Mouse (Mus musculus): ENCODE results near the gene Pfkfb2. TPM values are rescaled to one million over a fixed set of nuclear protein-coding genes. Genes with fewer than 3 reads are reported as not detected.
"Not testable (repeated sequence)": the region's sequence is repeated elsewhere in the genome, so short reads cannot be mapped to it uniquely, and the experiment has no call there.

Pfkfb2 gene
- polyA plus RNA-seq, 1 experiment from 2014 or later, result 20.1 TPM

DNA sequence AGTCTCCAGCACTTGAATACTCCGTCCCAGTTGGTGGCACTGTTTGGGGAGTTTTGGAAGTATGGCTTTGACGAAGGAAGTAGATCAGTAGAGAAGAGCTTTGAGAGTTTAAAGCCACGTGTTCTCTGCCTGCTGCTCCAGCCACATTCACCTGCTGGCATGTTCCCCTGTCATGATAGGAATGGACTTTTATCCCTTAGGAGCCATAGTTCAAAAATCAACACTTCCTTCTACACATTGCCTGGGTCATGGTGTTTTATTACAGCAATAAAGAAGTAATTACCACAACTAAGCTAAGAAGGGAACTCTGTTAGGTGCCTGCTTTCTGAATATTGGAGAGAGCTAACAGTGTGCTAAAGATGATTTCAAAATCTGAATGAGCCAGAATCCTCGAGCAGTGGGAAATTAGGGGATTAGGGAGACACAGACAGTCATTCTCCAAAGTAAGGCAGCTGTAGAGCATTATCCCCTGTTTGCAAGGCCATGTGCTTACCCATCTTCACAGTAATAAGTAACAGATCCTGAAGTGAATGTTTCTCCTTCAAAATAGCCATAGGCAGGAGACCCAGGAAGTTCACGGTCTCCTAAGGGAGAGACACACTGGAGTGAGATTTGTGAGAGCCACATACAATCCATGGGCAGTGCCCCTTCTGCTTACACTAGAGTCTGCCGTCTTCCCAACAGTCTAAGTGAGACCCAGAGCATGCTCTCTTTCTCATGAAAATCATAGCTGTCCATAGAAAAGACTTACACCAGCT lies 47.2 kb downstream of the Pfkfb2 start:
- Histone ChIP-seq H3K4me3 (replicated peaks; ENCODE audit: low read length) (no peak overlapping the region), H3K36me3 (replicated peaks; ENCODE audit: control insufficient read depth, insufficient read depth) (no peaks in the 10 kb centered on the region), H3K4me1 (replicated peaks; ENCODE audit: control insufficient read depth, insufficient read depth, low read length) (no peaks in the 10 kb centered on the region), H3K27me3 (ENCODE audit: control insufficient read depth, insufficient read depth, low read length) (no peaks in the 10 kb centered on the region), H3K9ac (no peak overlapping the region), H3K27ac (no peak overlapping the region), H3K4me2 (replicated peaks) (no peak overlapping the region), H3K9me3 (ENCODE audit: control insufficient read depth, low read length) (no peaks in the 10 kb centered on the region)
- DNase-seq (ENCODE audit: low spot score), result no peak
- no peak for ATAC-seq (ENCODE audit: low FRiP score)
- 81% methylated on average over 6 of the region's 6 CpGs for WGBS

DNA sequence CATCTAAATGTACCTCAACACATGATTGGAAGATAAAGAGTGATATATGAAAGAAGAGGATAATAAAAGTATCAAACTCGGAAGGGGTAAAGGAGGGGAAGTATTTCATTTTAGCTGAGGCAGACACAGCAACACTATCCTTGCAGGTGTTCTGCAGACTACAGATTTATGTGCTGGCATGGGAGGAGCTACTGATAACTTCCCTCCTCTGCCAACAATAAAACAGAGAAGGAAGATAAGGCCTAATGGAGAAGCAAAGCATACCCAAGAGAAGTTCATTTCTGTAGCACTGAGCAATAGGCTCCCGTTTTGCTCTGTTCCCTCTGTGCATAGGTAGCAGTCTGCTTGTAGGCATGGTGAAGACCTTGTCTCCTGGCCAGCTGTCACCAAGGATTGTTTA lies 48.0 kb downstream of the Pfkfb2 start:
- H3K4me2 ChIP-seq (replicated peaks), result no peak overlapping the region
- ATAC-seq (ENCODE audit: low FRiP score) (no peak), DNase-seq (ENCODE audit: low spot score) (no peak)
- no peak overlapping the region for H3K4me3 ChIP-seq (replicated peaks; ENCODE audit: low read length)
- no peaks in the 10 kb centered on the region for H3K9me3 ChIP-seq (ENCODE audit: control insufficient read depth, low read length)
- no peak overlapping the region for H3K27ac ChIP-seq
- H3K36me3 ChIP-seq (replicated peaks; ENCODE audit: control insufficient read depth, insufficient read depth), result no peaks in the 10 kb centered on the region
- H3K9ac ChIP-seq, result no peak overlapping the region
- H3K4me1 ChIP-seq (replicated peaks; ENCODE audit: control insufficient read depth, insufficient read depth, low read length), result no peaks in the 10 kb centered on the region
- 81% methylated on average over 2 of the region's 2 CpGs for WGBS
- no peaks in the 10 kb centered on the region for H3K27me3 ChIP-seq (ENCODE audit: control insufficient read depth, insufficient read depth, low read length)

DNA sequence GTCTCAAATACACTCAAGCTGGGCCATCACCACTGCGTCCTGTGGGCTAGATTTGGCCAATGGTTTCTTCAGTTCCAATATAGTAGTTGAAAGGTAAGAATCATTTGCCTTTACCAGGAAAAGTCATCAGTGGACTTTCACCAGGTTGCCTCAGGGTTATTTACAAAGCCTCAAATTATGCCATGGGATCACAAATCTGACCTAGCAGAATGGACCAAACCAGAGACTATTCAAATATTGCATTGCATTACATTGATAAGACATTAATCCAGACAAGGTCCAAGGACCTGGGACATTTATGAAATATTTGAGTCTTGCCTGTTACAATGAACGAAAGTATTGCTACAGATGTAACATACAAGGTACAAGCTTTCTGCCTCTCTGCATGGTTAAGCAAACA lies 50.5 kb downstream of the Pfkfb2 start:
- Histone ChIP-seq H3K36me3 (replicated peaks; ENCODE audit: control insufficient read depth, insufficient read depth) (no peaks in the 10 kb centered on the region), H3K4me1 (replicated peaks; ENCODE audit: control insufficient read depth, insufficient read depth, low read length) (no peaks in the 10 kb centered on the region), H3K9ac (no peak overlapping the region), H3K4me3 (replicated peaks; ENCODE audit: low read length) (no peak overlapping the region), H3K27me3 (ENCODE audit: control insufficient read depth, insufficient read depth, low read length) (no peaks in the 10 kb centered on the region), H3K27ac (no peak overlapping the region), H3K9me3 (ENCODE audit: control insufficient read depth, low read length) (no peaks in the 10 kb centered on the region), H3K4me2 (replicated peaks) (no peak overlapping the region)
- no peak for ATAC-seq (ENCODE audit: low FRiP score)
- 90% methylated on average over 2 of the region's 2 CpGs for WGBS
- no peak for DNase-seq (ENCODE audit: low spot score)

DNA sequence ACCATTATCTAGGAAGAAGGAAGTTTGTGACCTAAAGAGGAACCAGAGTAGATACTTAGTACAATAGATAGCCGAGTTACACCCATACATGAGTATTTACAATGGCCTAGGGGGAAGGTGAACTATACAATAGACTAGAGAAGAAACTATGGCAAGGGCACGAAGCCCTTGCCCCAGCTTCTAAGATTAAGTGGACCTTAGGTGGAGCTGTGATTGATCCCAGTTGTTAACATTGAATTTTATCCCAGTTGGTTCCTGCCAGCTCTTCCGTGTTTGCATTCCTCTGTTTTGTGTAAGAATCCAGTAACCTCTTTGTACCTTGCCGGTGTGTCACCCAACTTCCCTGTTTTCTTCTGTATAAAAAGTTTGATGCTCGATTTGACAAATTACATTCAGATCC lies 65.5 kb downstream of the Pfkfb2 start:
- H3K4me2 ChIP-seq (replicated peaks); ATAC-seq (ENCODE audit: low FRiP score); H3K4me1 ChIP-seq (replicated peaks; ENCODE audit: control insufficient read depth, insufficient read depth, low read length); H3K27ac ChIP-seq; H3K36me3 ChIP-seq (replicated peaks; ENCODE audit: control insufficient read depth, insufficient read depth); DNase-seq (ENCODE audit: low spot score); H3K27me3 ChIP-seq (ENCODE audit: control insufficient read depth, insufficient read depth, low read length); H3K9ac ChIP-seq; H3K4me3 ChIP-seq (replicated peaks; ENCODE audit: low read length); H3K9me3 ChIP-seq (ENCODE audit: control insufficient read depth, low read length): not testable (repeated sequence)
- 89% methylated on average over 5 of the region's 5 CpGs for WGBS

DNA sequence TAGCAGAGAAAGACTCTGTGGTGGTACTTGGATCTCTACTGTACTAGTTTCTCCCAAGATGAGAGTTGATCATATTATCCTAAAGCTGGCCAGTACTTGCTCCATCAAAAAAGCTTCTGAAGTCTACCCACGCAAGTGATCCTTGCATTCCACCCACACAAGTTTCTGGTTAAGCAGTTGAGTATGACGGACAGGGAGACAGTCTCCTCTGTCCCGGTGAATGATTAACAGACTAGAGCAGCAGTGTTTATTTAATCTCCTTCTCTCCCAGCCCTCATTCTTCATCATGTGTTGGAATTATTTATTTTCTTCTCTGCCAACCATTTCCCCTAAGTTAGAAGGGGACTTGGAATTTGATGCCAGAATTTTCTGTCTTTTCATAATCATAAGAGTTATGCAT lies 67.6 kb downstream of the Pfkfb2 start, which contains the start of gene C4bp:
Gene C4bp, minus strand, starts transcription at position 179 of the 400 bp plus-strand sequence.
- Histone ChIP-seq H3K4me1 (replicated peaks; ENCODE audit: control insufficient read depth, insufficient read depth, low read length) (no peaks in the 10 kb centered on the region), H3K9me3 (ENCODE audit: control insufficient read depth, low read length) (no peaks in the 10 kb centered on the region), H3K36me3 (replicated peaks; ENCODE audit: control insufficient read depth, insufficient read depth) (no peaks in the 10 kb centered on the region), H3K4me3 (replicated peaks; ENCODE audit: low read length) (no peak within 1 kb of the TSS), H3K27ac (no peak within 1 kb of the TSS), H3K27me3 (ENCODE audit: control insufficient read depth, insufficient read depth, low read length) (no peaks in the 10 kb centered on the region), H3K9ac (no peak within 1 kb of the TSS), H3K4me2 (replicated peaks) (no peak within 1 kb of the TSS)
- DNase-seq (ENCODE audit: low spot score) (no peak), ATAC-seq (ENCODE audit: low FRiP score) (no peak)
- WGBS, result 90% methylated on average over 3 of the region's 3 CpGs

DNA sequence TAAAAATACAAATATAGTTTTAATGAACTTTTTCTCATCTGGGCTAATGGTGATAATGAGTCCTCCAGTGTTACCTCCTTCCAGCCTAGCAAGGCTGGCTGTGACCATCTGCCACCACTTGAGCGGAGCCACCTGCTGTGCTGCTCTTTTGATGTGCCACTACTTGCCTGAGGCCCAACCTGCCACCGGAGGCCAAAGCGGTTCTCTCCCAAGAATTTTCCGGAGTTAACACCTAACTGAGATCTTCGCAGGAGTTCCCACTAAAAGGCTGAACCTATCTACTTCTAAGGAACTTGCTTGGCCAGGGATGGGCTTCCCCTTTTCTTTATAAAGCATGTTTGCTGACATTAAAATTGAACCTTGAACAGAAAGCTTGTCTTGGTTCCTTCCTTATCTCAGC lies 69.4 kb downstream of the Pfkfb2 start:
- not testable (repeated sequence) for H3K9me3 ChIP-seq (ENCODE audit: control insufficient read depth, low read length); H3K4me1 ChIP-seq (replicated peaks; ENCODE audit: control insufficient read depth, insufficient read depth, low read length); H3K27ac ChIP-seq; H3K36me3 ChIP-seq (replicated peaks; ENCODE audit: control insufficient read depth, insufficient read depth); H3K9ac ChIP-seq; H3K4me3 ChIP-seq (replicated peaks; ENCODE audit: low read length); H3K27me3 ChIP-seq (ENCODE audit: control insufficient read depth, insufficient read depth, low read length); H3K4me2 ChIP-seq (replicated peaks); DNase-seq (ENCODE audit: low spot score); ATAC-seq (ENCODE audit: low FRiP score)
- WGBS, result 46% methylated on average over 5 of the region's 5 CpGs

DNA sequence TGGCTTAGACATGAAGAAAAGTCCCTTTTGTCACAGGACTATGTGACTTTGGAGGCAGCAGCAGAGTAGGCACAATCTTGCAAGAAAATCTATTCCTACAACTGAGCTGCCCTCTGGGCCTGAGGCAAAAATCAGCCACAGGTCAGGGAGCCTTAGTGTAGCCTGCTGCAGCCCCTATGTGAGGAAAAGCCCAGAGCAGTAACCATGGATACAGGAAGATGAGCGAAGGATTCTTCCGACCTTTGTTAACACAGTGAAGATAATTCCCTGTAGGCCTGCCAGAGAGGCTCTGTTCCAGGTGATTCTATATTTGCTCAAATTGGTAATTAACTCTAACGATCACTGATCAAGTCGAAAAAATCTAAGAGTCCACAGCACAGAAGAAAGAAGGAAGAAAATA lies 85.0 kb downstream of the Pfkfb2 start:
- Histone ChIP-seq H3K4me2 (replicated peaks) (no peak overlapping the region), H3K4me1 (replicated peaks; ENCODE audit: control insufficient read depth, insufficient read depth, low read length) (no peaks in the 10 kb centered on the region), H3K36me3 (replicated peaks; ENCODE audit: control insufficient read depth, insufficient read depth) (no peaks in the 10 kb centered on the region), H3K9me3 (ENCODE audit: control insufficient read depth, low read length) (no peaks in the 10 kb centered on the region), H3K27ac (no peak overlapping the region), H3K9ac (no peak overlapping the region), H3K4me3 (replicated peaks; ENCODE audit: low read length) (no peak overlapping the region), H3K27me3 (ENCODE audit: control insufficient read depth, insufficient read depth, low read length) (no peaks in the 10 kb centered on the region)
- DNase-seq (ENCODE audit: low spot score) (no peak), ATAC-seq (ENCODE audit: low FRiP score) (no peak)
- WGBS, result 49% methylated on average over 4 of the region's 4 CpGs

DNA sequence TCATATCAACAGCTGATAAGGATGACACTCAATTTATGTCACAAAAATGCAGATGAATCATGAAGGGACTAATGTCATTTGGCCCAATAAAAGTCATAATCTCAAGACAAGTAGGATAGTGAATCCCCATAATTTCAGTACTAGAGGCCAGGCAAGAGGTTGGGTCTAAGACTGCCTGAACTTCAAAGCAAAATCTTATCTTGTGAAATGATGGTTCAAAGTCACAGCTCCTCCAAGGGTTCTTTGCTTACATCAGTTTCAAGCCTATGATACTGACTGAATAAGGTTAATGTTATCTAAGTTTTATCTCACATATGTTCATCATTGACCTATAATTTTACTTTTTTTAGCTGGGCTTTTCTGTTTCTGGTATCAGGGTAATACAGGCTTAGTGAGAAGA lies 88.1 kb downstream of the Pfkfb2 start:
- H3K9ac ChIP-seq, result no peak overlapping the region
- ATAC-seq (ENCODE audit: low FRiP score), result no peak
- DNase-seq (ENCODE audit: low spot score), result no peak
- no peaks in the 10 kb centered on the region for H3K4me1 ChIP-seq (replicated peaks; ENCODE audit: control insufficient read depth, insufficient read depth, low read length)
- no peak overlapping the region for H3K27ac ChIP-seq
- H3K27me3 ChIP-seq (ENCODE audit: control insufficient read depth, insufficient read depth, low read length), result no peaks in the 10 kb centered on the region
- no peaks in the 10 kb centered on the region for H3K9me3 ChIP-seq (ENCODE audit: control insufficient read depth, low read length)
- no peak overlapping the region for H3K4me3 ChIP-seq (replicated peaks; ENCODE audit: low read length)
- H3K4me2 ChIP-seq (replicated peaks), result no peak overlapping the region
- H3K36me3 ChIP-seq (replicated peaks; ENCODE audit: control insufficient read depth, insufficient read depth), result no peaks in the 10 kb centered on the region
